Mouse (Mus musculus) ES-Bruce4 (cell line): Measurements from ENCODE around the gene Pate2.

Source experiments
- CTCF ChIP-seq: IDR thresholded peaks from one replicate; pipeline ENCODE4 v1.8.1; 2011; ENCODE audit warnings: low read depth, low read length
- EP300 ChIP-seq: IDR thresholded peaks from 2 replicates; pipeline ENCODE4 v1.6.1; 2011; ENCODE audit warnings: low read depth, low read length; ENCODE audit not compliant: insufficient read depth
- POLR2A ChIP-seq: IDR thresholded peaks from one replicate; pipeline ENCODE4 v1.8.1; 2011; ENCODE audit warnings: low read length; ENCODE audit not compliant: insufficient read depth

GRCm38 (mm10) chr9:35522241-35522640, 47.8 kb upstream of the Pate2 start:
- TF ChIP-seq CTCF (no peak), POLR2A (no peak), EP300 (no peak)
